Mouse (Mus musculus): ENCODE data around the gene Gm28374.

GRCm38 (mm10) chr19:6046294-6047153, 35.5 kb downstream of the Gm28374 start, which contains the start of gene Syvn1:
- TF ChIP-seq CTCF (IDR thresholded peaks at IDR 0.05; ENCODE audit: control insufficient read depth, insufficient read depth, low read length) = no peak
- peak; percentile 88; the same call in 1 of the 2 replicates for TF ChIP-seq POLR2A (IDR thresholded peaks at IDR 0.05; ENCODE audit: borderline replicate concordance, control insufficient read depth, low read depth, low read length)
